Mouse (Mus musculus) bone marrow, adult 2 months (tissue): ENCODE results near the gene Stxbp3. TPM values are rescaled to one million over a fixed set of nuclear protein-coding genes. Genes with fewer than 3 reads are reported as not detected.

ENCODE experiments used
- H3K27ac ChIP-seq: fragments of 200-500 bp; 2 replicates; pipeline ENCODE4 v1.5.1; 2012; ENCODE audit warnings: low read depth, mild to moderate bottlenecking, control low read depth, inconsistent platforms, low read length; ENCODE audit not compliant: control insufficient read depth, poor library complexity, insufficient read depth
- H3K4me1 ChIP-seq: fragments of 200-500 bp; 2 replicates; pipeline ENCODE4 v1.6.1; 2011; ENCODE audit warnings: low read length; ENCODE audit not compliant: control insufficient read depth, insufficient read depth
- H3K4me3 ChIP-seq: fragments of 200-500 bp; replicated peaks from 2 replicates; pipeline ENCODE3; 2011; ENCODE audit warnings: mild to moderate bottlenecking, low read depth, low read length, control low read depth; ENCODE audit not compliant: control insufficient read depth
- CTCF ChIP-seq: fragments of 200-500 bp; IDR thresholded peaks from 2 replicates; pipeline ENCODE4 v1.5.1; 2011; ENCODE audit warnings: low read length, control low read depth; ENCODE audit not compliant: control insufficient read depth, insufficient read depth
- POLR2A ChIP-seq: fragments of 200-500 bp; IDR thresholded peaks from 2 replicates; pipeline ENCODE4 v1.6.1; 2011; ENCODE audit warnings: low read depth, mild to moderate bottlenecking, control low read depth, low read length, borderline replicate concordance; ENCODE audit not compliant: control insufficient read depth
- WGBS: fragments of 180-500 bp; shearing (Covaris S2); methylation state at CpG from one replicate; pipeline ENCODE4 v1.1.7; 2018; 5-methylcytosine and 5-hydroxymethylcytosine counted together
- polyA plus RNA-seq: library from polyadenylated mRNA; stranded (reverse); fragments of >200 nt; gene quantifications from 2 replicates; pipeline ENCODE4 v1.2.4, GENCODE M21; 2011; ENCODE audit warnings: low replicate concordance; ENCODE audit not compliant: missing spikeins, insufficient read depth, insufficient read length

Stxbp3 gene
- polyA plus RNA-seq, 1 experiment = 11.0 TPM

DNA sequence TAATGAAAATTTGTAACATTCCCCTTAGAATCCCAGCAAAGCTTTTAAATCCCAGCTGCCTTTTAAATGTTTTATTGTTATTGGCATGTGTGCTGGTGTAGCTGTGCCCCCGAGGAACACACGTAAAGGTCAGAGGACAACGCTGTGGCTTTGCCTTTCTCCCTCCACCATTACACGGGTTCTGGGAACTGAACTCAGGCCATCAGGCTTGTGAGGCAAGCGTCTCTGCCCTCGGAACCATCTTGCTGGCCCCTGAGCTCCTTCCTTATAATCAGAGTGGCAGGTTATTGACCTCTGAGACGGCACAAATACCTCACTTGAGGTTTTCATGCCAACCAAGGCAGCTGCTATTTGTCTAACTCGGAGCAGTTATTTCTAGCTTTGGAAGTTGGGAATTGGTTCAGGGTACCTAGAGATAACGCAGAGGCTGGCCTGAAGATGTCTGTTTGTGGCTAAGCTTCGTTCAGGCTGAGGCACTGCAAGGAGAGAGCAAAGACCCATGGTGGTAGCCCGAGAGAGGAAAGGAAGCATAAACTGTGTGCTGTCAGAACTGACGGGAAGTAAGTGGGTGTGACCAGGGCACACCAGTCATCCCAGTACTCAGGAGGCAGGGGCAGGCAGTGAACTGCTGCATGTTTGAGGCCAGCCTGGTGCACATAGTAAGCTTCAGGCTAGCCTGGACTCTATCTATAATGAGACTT lies 52.4 kb downstream of the Stxbp3 start:
- no peak overlapping the region for H3K4me3 ChIP-seq
- 54% methylated on average over 12 of the region's 12 CpGs for WGBS
- no peak overlapping the region for H3K27ac ChIP-seq
- H3K4me1 ChIP-seq = no peaks in the 10 kb centered on the region
- TF ChIP-seq CTCF = no peak
- TF ChIP-seq POLR2A = no peak

GRCm38 (mm10) chr3:108786520-108786919 lies 53.8 kb downstream of the Stxbp3 start:
- H3K4me3 ChIP-seq = no peak overlapping the region
- 81% methylated on average over 6 of the region's 6 CpGs for WGBS
- TF ChIP-seq CTCF = no peak
- TF ChIP-seq POLR2A = no peak
- H3K4me1 ChIP-seq = no peaks in the 10 kb centered on the region
- no peak overlapping the region for H3K27ac ChIP-seq

DNA sequence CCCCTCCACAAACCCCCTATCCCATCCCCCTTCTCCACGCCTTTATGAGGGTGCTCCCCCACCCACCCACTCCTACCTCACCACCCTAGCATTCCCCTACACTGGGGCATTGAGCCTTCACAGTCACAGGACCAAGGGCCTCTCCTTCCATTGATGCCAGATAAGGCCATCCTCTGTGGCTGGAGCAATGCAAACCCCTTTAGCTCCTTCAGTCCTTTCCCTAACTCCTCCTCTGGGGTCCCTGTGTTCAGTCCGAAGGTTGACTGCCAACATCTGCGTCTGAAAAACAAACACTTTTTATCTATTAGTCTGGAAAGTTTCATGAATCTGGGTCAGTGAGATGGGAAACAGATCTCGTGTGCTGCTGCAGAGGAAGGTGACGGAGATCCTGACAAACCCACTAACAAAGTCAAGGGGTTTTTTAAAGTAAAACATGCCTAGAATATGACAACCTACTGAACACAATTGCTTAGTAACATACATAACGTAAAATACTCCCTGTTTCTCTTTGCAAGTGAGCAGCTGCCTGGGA lies 57.9 kb downstream of the Stxbp3 start:
- WGBS = 83% methylated on average over 6 of the region's 6 CpGs
- Histone ChIP-seq H3K27ac (no peak overlapping the region), H3K4me1 (no peaks in the 10 kb centered on the region), H3K4me3 (no peak overlapping the region)
- no peak for TF ChIP-seq POLR2A
- no peak for TF ChIP-seq CTCF

DNA sequence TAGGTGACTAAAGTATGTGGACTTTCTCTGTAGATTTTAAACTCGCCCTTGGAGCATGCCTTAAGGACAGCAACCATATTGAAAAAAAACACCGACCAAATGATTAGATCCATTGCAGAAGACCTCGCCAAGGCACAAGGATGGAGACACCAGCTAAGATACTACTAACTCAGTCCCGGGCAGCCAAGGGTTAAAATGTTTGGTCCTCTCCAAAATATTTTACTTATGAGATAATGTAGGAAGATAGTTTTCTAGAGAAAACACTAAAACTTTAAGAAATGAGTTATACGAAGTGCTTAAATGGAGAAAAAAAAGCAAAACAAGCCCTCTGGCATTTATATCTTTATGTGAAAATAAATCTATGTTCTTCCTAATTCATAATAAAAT lies 58.4 kb downstream of the Stxbp3 start:
- TF ChIP-seq CTCF (no peak), POLR2A (no peak)
- H3K27ac ChIP-seq = no peak overlapping the region
- WGBS = 76% methylated on average over 5 of the region's 5 CpGs
- no peaks in the 10 kb centered on the region for H3K4me1 ChIP-seq
- no peak overlapping the region for H3K4me3 ChIP-seq

- Histone ChIP-seq H3K27ac (no peak overlapping the region), H3K4me1 (no peaks in the 10 kb centered on the region), H3K4me3 (no peak overlapping the region)
- TF ChIP-seq CTCF (no peak), POLR2A (no peak)
- WGBS = 66% methylated on average over 10 of the region's 10 CpGs
Measured at GRCm38 (mm10) chr3:108781238-108781883, 59.0 kb downstream of the Stxbp3 start.

- H3K27ac ChIP-seq = no peak overlapping the region
- TF ChIP-seq POLR2A = no peak
- WGBS = 74% methylated on average over 4 of the region's 4 CpGs
Measured at GRCm38 (mm10) chr3:108778761-108779540, 61.4 kb downstream of the Stxbp3 start.

DNA sequence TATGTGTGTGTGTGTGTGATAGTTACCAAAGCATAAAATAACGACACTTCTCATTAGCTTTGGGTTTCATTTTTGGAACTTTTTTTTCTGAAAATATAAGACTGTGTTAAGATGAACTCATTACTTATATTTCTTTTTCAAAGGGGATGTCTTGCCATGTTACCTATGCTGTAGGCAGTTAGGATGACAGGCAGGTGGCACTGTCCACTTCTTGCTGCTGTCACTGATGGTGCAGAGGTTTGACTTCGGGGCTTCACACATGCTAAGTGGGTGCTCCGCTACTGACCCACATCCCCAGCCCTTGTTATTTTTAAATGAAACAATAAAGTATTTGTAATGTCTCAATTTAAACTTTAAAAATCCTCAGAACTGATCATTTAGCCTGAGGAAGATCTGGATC lies 67.5 kb downstream of the Stxbp3 start:
- WGBS = 86% methylated on average over 3 of the region's 3 CpGs
- H3K4me3 ChIP-seq = no peak overlapping the region
- no peak overlapping the region for H3K27ac ChIP-seq
- H3K4me1 ChIP-seq = no peaks in the 10 kb centered on the region
- TF ChIP-seq CTCF = 0 out of 2 replicates have a peak, but pooled peaks have one; percentile 9
- no peak for TF ChIP-seq POLR2A

More at GRCm38 (mm10) chr3:108778761-108779540, 61.4 kb downstream of the Stxbp3 start:
- H3K4me3 ChIP-seq = no peak overlapping the region
- H3K4me1 ChIP-seq = no peaks in the 10 kb centered on the region

GRCm38 (mm10) chr3:108772211-108772610 lies 68.1 kb downstream of the Stxbp3 start:
- H3K4me1 ChIP-seq = no peaks in the 10 kb centered on the region
- WGBS = 81% methylated on average over 13 of the region's 13 CpGs
- no peak for TF ChIP-seq CTCF
- TF ChIP-seq POLR2A = no peak
- H3K27ac ChIP-seq = no peak overlapping the region
- no peak overlapping the region for H3K4me3 ChIP-seq
